Mouse (Mus musculus) kidney, postnatal 0 days (tissue): ENCODE data around the gene Thap4. TPM values are rescaled to one million over a fixed set of nuclear protein-coding genes. Genes with fewer than 3 reads are reported as not detected.

Source experiments
- ATAC-seq: fragments of 200-750 bp; cut with Nextera tagmentation; replicated peaks from 2 replicates; pipeline ENCODE4 v1.8.0; 2017; ENCODE audit warnings: low read depth, moderate number of reproducible peaks, moderate TSS enrichment, moderate library complexity; ENCODE audit not compliant: low FRiP score
- DNase-seq: peaks from one replicate; pipeline ENCODE4 v3.0.0-alpha.2; 2016; ENCODE audit warnings: low spot score
- H3K27ac ChIP-seq: fragments of 300-500 bp; sonication (generic); 2 replicates; pipeline ENCODE4 v1.5.1; 2014; ENCODE audit warnings: mild to moderate bottlenecking
- H3K27me3 ChIP-seq: fragments of 300-500 bp; sonication (generic); 2 replicates; pipeline ENCODE4 v1.6.1; 2014; ENCODE audit warnings: low read length, mixed read lengths; ENCODE audit not compliant: insufficient read depth
- H3K36me3 ChIP-seq: fragments of 300-500 bp; sonication (generic); 2 replicates; pipeline ENCODE4 v1.6.1; 2014; ENCODE audit warnings: low read length, mixed read lengths; ENCODE audit not compliant: insufficient read depth
- H3K4me1 ChIP-seq: fragments of 300-500 bp; sonication (generic); replicated peaks from 2 replicates; pipeline ENCODE4 v1.6.1; 2014; ENCODE audit warnings: antibody characterized with exemption, low read length, mixed read lengths; ENCODE audit not compliant: insufficient read depth
- H3K4me2 ChIP-seq: fragments of 300-500 bp; sonication (generic); 2 replicates; pipeline ENCODE4 v1.6.1; 2014; ENCODE audit warnings: mild to moderate bottlenecking, low read length, moderate library complexity, mixed read lengths
- H3K4me3 ChIP-seq: fragments of 300-500 bp; sonication (generic); replicated peaks from 2 replicates; pipeline ENCODE4 v1.5.1; 2014; ENCODE audit warnings: low read depth, low read length
- H3K9ac ChIP-seq: fragments of 300-500 bp; sonication (generic); 2 replicates; pipeline ENCODE4 v1.6.1; 2014; ENCODE audit warnings: low read depth, low read length
- H3K9me3 ChIP-seq: fragments of 300-500 bp; sonication (generic); replicated peaks from 2 replicates; pipeline ENCODE4 v1.6.1; 2016; ENCODE audit warnings: low read length, inconsistent platforms, mixed read lengths
- CTCF ChIP-seq: IDR thresholded peaks from 2 replicates; pipeline ENCODE4 v1.5.1; 2016; ENCODE audit warnings: antibody characterized with exemption, low read depth, mild to moderate bottlenecking, moderate library complexity
- WGBS: fragments of 180-500 bp; shearing (Covaris S2); extraction: QIAGEN DNeasy Blood & Tissue Kit; methylation state at CpG from one replicate; pipeline ENCODE4 v1.1.7; 2014; 5-methylcytosine and 5-hydroxymethylcytosine counted together
- polyA plus RNA-seq: library from polyadenylated mRNA; unstranded; fragments of >200 nt; fragmentation: Nextera tagmentation; extraction: Ambion mirVana; gene quantifications from 2 replicates; pipeline ENCODE4 v1.2.1, GENCODE M21; 2015

Gene Thap4
- polyA plus RNA-seq, 1 experiment from 2014 or later: 82.9 TPM

DNA sequence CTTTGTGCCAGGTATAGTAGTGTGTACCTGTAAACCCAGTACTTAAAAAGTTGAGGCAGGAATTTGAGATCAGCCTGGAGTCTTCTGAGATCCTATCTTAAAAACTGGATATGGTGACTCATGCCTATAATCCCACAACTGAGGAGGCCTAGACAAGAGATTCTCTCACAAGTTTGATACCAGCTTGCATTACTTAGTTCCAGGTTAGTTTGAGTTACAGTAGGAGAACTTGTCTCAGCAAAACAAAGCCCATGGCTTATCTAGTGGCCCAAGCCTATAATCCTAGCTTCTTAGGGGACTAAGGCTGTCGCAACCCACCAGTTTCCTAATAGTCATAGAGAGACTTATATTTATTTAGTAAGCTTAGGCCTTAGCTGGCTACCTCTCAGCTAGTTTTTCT, 5.4 kb upstream of the Thap4 start:
- Histone ChIP-seq H3K9ac (no peak overlapping the region), H3K27ac (no peak overlapping the region), H3K4me2 (no peak overlapping the region), H3K4me1 (no peaks in the 10 kb centered on the region), H3K9me3 (no peaks in the 10 kb centered on the region), H3K36me3 (no peaks in the 10 kb centered on the region), H3K4me3 (no peak overlapping the region), H3K27me3 (no peaks in the 10 kb centered on the region)
- DNase-seq: no peak
- 97% methylated on average over 1 of the region's 1 CpGs for WGBS
- no peak for ATAC-seq
- no peak for TF ChIP-seq CTCF

DNA sequence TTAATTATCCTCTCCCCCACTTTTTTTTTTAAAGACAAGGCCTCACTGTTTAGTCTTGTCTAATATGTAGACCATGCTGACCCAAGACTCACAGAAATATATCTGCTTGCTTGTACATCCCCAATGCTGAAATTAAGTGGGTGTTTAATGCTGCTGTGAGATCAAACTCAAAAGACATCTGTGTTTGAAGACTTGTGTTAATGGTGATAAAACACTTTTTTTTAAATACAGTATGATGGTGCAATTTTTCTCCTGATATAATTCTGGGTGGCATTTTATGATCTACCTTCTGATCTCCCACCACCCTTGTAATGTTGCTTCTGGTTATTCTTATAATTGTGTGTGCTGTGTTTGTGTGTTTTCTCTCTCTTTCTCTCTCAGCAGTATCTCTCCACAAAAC, 1.5 kb upstream of the Thap4 start:
- TF ChIP-seq CTCF: no peak
- DNase-seq (no peak), ATAC-seq (no peak)
- H3K4me3 ChIP-seq: no peak overlapping the region
- no peaks in the 10 kb centered on the region for H3K27me3 ChIP-seq
- H3K4me2 ChIP-seq: 0 out of 2 replicates have a peak overlapping the region, but pooled peaks have one; percentile 88
- H3K9ac ChIP-seq: no peak overlapping the region
- H3K27ac ChIP-seq: no peak overlapping the region
- no peaks in the 10 kb centered on the region for H3K36me3 ChIP-seq
- 0 out of 2 replicates have a peak, but pooled peaks cover 3% of the 10 kb centered on the region for H3K4me1 ChIP-seq
- no peaks in the 10 kb centered on the region for H3K9me3 ChIP-seq

GRCm38 (mm10) chr1:93755618-93756017, 954 bp upstream of the Thap4 start:
- peak overlapping the region; percentile 88 for H3K4me2 ChIP-seq
- peak overlapping the region; percentile 94; the same call in 1 of the 2 replicates for H3K9ac ChIP-seq
- no peaks in the 10 kb centered on the region for H3K9me3 ChIP-seq
- H3K36me3 ChIP-seq: peaks cover 1% of the 10 kb centered on the region; the same call in 1 of the 2 replicates
- H3K27me3 ChIP-seq: no peaks in the 10 kb centered on the region
- WGBS: 17% methylated on average over 7 of the region's 7 CpGs
- no peak overlapping the region for H3K27ac ChIP-seq
- DNase-seq: no peak
- peak overlapping the region; percentile 99 for H3K4me3 ChIP-seq
- no peak for ATAC-seq
- TF ChIP-seq CTCF: no peak
- H3K4me1 ChIP-seq: 0 out of 2 replicates have a peak, but pooled peaks cover 3% of the 10 kb centered on the region

- no peak for TF ChIP-seq CTCF
- Histone ChIP-seq H3K9me3 (no peaks in the 10 kb centered on the region), H3K27ac (peak overlapping the region; percentile 94), H3K4me1 (0 out of 2 replicates have a peak, but pooled peaks cover 3% of the 10 kb centered on the region), H3K27me3 (no peaks in the 10 kb centered on the region), H3K4me2 (peak overlapping the region; percentile 88), H3K4me3 (peak overlapping the region; percentile 99), H3K36me3 (peaks cover 5% of the 10 kb centered on the region; the same call in 1 of the 2 replicates), H3K9ac (peak overlapping the region; percentile 94)
- no peak for ATAC-seq
- whole genome bisulfite sequencing: 4% methylated on average over 13 of the region's 13 CpGs
- peak; percentile 27 for DNase-seq
Measured at GRCm38 (mm10) chr1:93755291-93755610, 587 bp upstream of the Thap4 start.

GRCm38 (mm10) chr1:93753911-93754572, 622 bp downstream of the Thap4 start:
- Histone ChIP-seq H3K27ac (peak overlapping the region; percentile 94), H3K4me3 (peak overlapping the region; percentile 99), H3K4me1 (0 out of 2 replicates have a peak, but pooled peaks cover 3% of the 10 kb centered on the region), H3K9me3 (no peaks in the 10 kb centered on the region), H3K36me3 (peaks cover 15% of the 10 kb centered on the region), H3K4me2 (peak overlapping the region; percentile 88), H3K27me3 (no peaks in the 10 kb centered on the region), H3K9ac (peak overlapping the region; percentile 94)
- ATAC-seq (peak; percentile 59), DNase-seq (peak; percentile 38)
- WGBS: under 1% methylated on average over 58 of the region's 59 CpGs
- no peak for TF ChIP-seq CTCF

DNA sequence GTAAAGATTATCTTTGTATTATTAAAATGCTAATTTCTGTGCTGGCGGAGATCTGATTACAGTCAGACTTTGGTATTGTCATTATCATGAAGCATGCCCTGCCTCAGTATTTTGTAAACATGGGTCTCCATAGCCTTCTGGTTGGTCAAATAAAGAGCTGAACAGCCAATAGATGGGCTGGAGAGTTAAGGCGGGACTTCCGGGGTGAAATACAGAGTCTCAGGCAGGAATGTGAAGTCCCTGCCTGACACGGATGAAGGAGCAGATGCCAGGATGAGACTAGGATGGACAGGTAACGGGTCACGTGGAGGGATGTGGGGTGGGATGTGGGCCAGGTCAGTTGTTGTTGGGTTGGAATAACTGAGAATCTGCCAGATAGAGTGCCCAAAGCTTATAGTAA, 3.4 kb downstream of the Thap4 start, which contains the start of gene Atg4b:
Gene Atg4b (plus strand): TSS at position 211 of the 400 bp plus-strand sequence.
- Histone ChIP-seq H3K9me3 (no peaks in the 10 kb centered on the region), H3K4me3 (no peak within 1 kb of the TSS), H3K9ac (no peak within 1 kb of the TSS), H3K4me2 (no peak within 1 kb of the TSS), H3K27ac (no peak within 1 kb of the TSS), H3K36me3 (peaks cover 20% of the 10 kb centered on the region), H3K4me1 (0 out of 2 replicates have a peak, but pooled peaks cover 3% of the 10 kb centered on the region), H3K27me3 (no peaks in the 10 kb centered on the region)
- ATAC-seq (no peak), DNase-seq (no peak)
- no peak for TF ChIP-seq CTCF
- 79% methylated on average over 6 of the region's 6 CpGs for WGBS
